Comparison of ENCODE assay signal across 14 mouse cellular contexts in the genomic region with DNA sequence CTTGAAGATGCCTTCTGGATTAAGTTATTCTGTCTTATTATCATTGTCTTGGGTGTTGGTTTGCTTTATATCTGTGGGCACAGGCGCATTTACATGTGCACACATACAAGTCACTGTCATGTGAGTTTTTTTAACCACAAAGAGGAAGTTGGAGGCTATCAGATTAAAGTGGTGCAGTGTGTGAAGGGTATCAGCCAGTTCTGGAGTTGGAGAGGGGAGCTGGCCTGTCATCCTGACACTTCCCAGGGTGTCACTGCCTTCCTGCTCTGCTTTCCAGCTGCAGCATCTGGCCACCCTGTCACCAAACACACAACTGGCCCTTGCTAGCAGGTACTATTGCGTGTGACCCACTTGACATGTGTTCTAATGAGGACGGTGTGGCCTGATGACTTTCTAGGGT.
DNase-seq lines count a peak whose midpoint lies in the region; ATAC-seq and TF ChIP-seq lines count a peak whose summit lies in the region.
"Had no signal": no experiment of that assay in that cellular context is flagged by ENCODE, and none has a peak within 500 bp of the region (broad histone marks: within the 10 kb centered on the region; RNA-seq: fewer than 3 reads in every experiment).

No protein-coding gene starts in this region.

- peak; percentile 14 to 73 for DNase-seq in spleen, adult 2 months (ENCODE audit: low read depth in 1 of 2, low spot score in 2 of 2)
- no peak for DNase-seq in spleen, adult 12 weeks (ENCODE audit: low spot score)
- DNase-seq in c-Kit-positive CD71-negative TER-119-negative erythroid progenitor cells, embryonic 14.5 days (ENCODE audit: low read depth): peak; percentile 50
- DNase-seq in adrenal gland, adult 2 months: no peak
- no peak for DNase-seq in left cerebral cortex, adult 11 months (ENCODE audit: low spot score)
- DNase-seq in kidney, adult 11 months: no peak
- DNase-seq in right cerebral cortex, adult 2 months (ENCODE audit: low spot score in 2 of 2): no peak
- DNase-seq: kidney, postnatal 4 days; left cerebral cortex, postnatal 4 days; lung, postnatal 4 days; retina, postnatal 1 day had no signal

- no peaks in the 10 kb centered on the region for H3K9me3 ChIP-seq in liver, embryonic 16.5 days (replicated peaks; ENCODE audit: control insufficient read depth, low read length)

- no peak for TF ChIP-seq POLR2A in spleen, adult 2 months (IDR thresholded peaks at IDR 0.05; ENCODE audit: low read depth, low read length)

- no peaks in the 10 kb centered on the region for H3K36me3 ChIP-seq in spleen, adult 2 months (ENCODE audit: control insufficient read depth, insufficient read depth, low read length)
- no peaks in the 10 kb centered on the region for H3K36me3 ChIP-seq in liver, embryonic 16.5 days (ENCODE audit: control insufficient read depth, insufficient read depth)

- peaks cover 41% of the 10 kb centered on the region for H3K4me1 ChIP-seq in spleen, adult 2 months (ENCODE audit: control insufficient read depth, insufficient read depth, insufficient read length)
- peaks cover 4% of the 10 kb centered on the region for H3K4me1 ChIP-seq in liver, embryonic 16.5 days (ENCODE audit: control insufficient read depth, low read depth, low read length)

- WGBS in spleen, adult 2 months: 16% methylated on average over 3 of the region's 3 CpGs
- 17% methylated on average over 3 of the region's 3 CpGs for WGBS in liver, embryonic 16.5 days (ENCODE audit: insufficient replicate concordance)

- peak; percentile 41; the same call in 1 of the 2 replicates for ATAC-seq in liver, embryonic 16.5 days (ENCODE audit: low read depth)
- ATAC-seq: hindbrain, postnatal 0 days had no signal

- H3K27ac ChIP-seq in spleen, adult 2 months (ENCODE audit: insufficient read depth, low read length): peak overlapping the region; percentile 44
- no peak overlapping the region for H3K27ac ChIP-seq in liver, embryonic 16.5 days (ENCODE audit: low read length)
- H3K27ac ChIP-seq: hindbrain, postnatal 0 days had no signal

- no peaks in the 10 kb centered on the region for H3K27me3 ChIP-seq in spleen, adult 2 months (ENCODE audit: control insufficient read depth, insufficient read depth, low read length)
- H3K27me3 ChIP-seq in liver, embryonic 16.5 days (ENCODE audit: control insufficient read depth, insufficient read depth, low read depth, low read length): no peaks in the 10 kb centered on the region

- H3K4me2 ChIP-seq in liver, embryonic 16.5 days (ENCODE audit: low read depth, low read length): no peak overlapping the region
- H3K4me2 ChIP-seq: heart, embryonic 11.5 days had no signal

- no peak overlapping the region for H3K9ac ChIP-seq in liver, embryonic 16.5 days (ENCODE audit: low read depth, low read length)

- TF ChIP-seq CTCF in spleen, adult 2 months (IDR thresholded peaks at IDR 0.05; ENCODE audit: extremely low read depth, insufficient read depth, insufficient read length, insufficient replicate concordance): no peak

- peak overlapping the region; percentile 8; the same call in 1 of the 2 replicates for H3K4me3 ChIP-seq in spleen, adult 2 months (ENCODE audit: extremely low read depth, insufficient read depth, insufficient read length)
- no peak overlapping the region for H3K4me3 ChIP-seq in liver, embryonic 16.5 days (ENCODE audit: low read depth, low read length)

Comparison
In these comparisons a context has a peak if more than half of its experiments do, and no peak if none do; other contexts are left out.
1. DNase-seq: peak in spleen, adult 2 months (2 of 2) and c-Kit-positive CD71-negative TER-119-negative erythroid progenitor cells, embryonic 14.5 days (single experiment); none in spleen, adult 12 weeks (single experiment), adrenal gland, adult 2 months (single experiment), left cerebral cortex, adult 11 months (single experiment), kidney, adult 11 months (single experiment) and right cerebral cortex, adult 2 months (0 of 2).